Mouse (Mus musculus): ENCODE results near the gene Defa33.
"Not testable (repeated sequence)": the region's sequence is repeated elsewhere in the genome, so short reads cannot be mapped to it uniquely, and the experiment has no call there.

- TF ChIP-seq CTCF (IDR thresholded peaks at IDR 0.05; ENCODE audit: insufficient read depth, low read length); POLR2A (IDR thresholded peaks at IDR 0.05; ENCODE audit: borderline replicate concordance, extremely low read depth, low read depth, low read length): not testable (repeated sequence)
These were observed 13.4 kb upstream of the Defa33 start, which contains the start of gene Defa2 for GRCm38 (mm10) chr8:21378215-21378614.
